Mouse (Mus musculus) CD4-positive, CD25-positive, alpha-beta regulatory T cell, adult 4 months (primary cell): ENCODE measurements at regions not wholly inside any gene's neighbourhood (a gene's known extent, or its start where the extent isn't known, plus 50 kb on each side); places are given as distances from the start of the nearest gene placed in this dataset.

Experiments
- ATAC-seq: one replicate; pipeline ENCODE4 v1.8.0; 2017

DNA sequence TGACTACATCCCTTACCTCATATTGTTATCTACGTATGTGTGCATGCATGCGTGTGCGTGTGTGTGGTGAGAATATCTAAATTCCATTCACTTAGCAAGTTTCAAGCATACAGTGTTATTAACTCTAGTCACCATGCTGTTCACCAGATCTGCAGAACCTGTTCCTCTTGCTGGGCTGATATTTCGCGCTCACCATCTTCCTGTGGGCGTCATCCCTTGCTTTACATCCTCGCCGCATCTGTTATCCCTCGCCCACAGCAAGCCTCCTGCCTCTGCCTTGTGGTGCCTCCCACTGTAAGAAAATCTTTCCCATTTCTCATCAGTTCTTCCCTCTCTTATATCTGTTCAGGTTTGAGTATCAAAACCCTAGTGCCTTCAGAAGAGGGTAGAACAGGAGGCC lies 124.4 kb upstream of the Atp2b1 start:
- no peak for ATAC-seq

- ATAC-seq = no peak
Observed at GRCm38 (mm10) chr10:98790456-98790855, 123.8 kb upstream of the Atp2b1 start.

DNA sequence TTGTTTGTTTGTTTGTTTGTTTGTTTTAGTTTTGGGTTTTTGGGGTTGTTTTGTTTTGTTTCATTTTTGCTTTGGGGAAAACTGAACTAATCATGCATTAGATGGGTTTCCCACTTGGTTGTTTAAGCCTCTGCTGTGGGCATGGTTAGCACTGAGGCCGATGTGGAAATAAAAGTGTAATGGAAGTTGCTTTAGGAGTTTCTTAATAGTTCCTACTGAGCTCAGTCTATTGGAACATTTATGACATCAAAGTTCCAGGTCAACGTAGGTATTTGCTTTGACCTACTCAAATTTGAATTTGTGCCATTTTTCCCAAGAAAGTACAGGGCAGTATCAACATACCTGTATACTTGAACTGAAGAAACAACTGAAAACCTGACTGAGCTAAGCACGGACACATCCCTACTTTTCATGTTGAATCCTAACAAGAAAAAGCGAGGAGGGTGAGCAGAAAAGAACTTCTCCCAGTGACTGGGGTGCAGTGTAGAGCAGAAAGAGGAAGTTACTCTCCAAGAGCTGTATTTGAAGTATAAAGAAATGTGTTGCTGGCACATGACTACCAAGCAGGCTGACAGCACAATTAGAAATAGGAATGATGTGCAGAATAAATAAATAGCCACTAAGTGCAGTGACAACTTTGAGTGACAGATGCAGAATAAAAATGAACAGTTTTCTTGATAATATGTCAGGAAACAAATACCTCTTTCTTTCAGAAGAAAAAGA lies 122.0 kb upstream of the Atp2b1 start:
- ATAC-seq = no peak

DNA sequence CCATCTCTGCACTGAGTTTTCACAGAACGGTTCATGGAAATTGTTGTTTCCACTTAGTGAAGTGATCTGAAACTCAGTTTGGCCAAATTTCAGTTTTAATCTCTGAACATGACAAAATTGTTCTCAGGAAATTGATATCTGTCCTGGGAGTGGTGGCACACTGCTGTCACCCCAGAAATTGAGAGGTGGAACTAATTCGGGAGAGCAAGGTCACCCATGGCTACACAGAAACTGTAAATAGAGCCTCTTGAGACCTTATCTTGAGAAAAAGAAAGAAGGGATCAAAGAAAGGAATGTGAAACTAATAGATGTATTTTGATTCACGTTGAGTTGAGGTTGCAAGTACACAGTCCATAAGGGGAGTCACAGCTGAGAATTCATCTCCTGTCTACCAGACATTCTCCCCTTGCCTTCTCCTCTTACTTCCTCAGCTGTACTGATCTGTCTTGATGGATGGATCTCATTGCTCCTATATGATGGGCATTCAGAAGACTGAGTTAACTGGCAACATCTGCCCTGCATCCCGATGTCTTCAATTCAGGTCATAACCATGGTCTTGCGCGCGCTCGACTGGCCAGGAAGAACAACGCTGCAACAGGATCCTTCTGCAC lies 120.2 kb upstream of the Atp2b1 start:
- no peak for ATAC-seq

- ATAC-seq = no peak
Observed at GRCm38 (mm10) chr10:98796016-98796415, 118.2 kb upstream of the Atp2b1 start.

- ATAC-seq = peak; percentile 87
Observed at GRCm38 (mm10) chr10:98798634-98799415, 115.4 kb upstream of the Atp2b1 start.

- ATAC-seq = no peak
Observed at GRCm38 (mm10) chr10:98799830-98800229, 114.4 kb upstream of the Atp2b1 start.

GRCm38 (mm10) chr10:98800949-98801348 lies 113.3 kb upstream of the Atp2b1 start:
- ATAC-seq = no peak

DNA sequence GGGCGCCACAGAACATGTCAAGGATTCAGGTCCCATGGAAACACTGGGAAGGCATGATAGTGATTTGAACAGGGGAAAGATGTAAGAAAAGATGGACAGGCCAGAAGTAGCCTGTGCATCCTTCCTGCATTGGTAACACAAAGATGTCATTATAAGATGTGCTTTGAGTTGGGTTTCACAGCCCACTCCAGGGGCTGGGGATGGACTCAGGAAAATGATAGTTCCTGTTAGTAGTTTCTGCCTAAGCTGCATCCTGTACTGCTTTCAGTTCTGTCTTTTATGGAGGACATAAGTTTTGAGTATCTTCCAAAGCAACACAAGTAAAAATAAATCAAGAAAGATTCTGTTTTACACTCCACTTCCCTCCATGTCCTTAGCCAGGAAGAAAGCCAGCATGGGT lies 109.2 kb upstream of the Atp2b1 start:
- ATAC-seq = no peak

DNA sequence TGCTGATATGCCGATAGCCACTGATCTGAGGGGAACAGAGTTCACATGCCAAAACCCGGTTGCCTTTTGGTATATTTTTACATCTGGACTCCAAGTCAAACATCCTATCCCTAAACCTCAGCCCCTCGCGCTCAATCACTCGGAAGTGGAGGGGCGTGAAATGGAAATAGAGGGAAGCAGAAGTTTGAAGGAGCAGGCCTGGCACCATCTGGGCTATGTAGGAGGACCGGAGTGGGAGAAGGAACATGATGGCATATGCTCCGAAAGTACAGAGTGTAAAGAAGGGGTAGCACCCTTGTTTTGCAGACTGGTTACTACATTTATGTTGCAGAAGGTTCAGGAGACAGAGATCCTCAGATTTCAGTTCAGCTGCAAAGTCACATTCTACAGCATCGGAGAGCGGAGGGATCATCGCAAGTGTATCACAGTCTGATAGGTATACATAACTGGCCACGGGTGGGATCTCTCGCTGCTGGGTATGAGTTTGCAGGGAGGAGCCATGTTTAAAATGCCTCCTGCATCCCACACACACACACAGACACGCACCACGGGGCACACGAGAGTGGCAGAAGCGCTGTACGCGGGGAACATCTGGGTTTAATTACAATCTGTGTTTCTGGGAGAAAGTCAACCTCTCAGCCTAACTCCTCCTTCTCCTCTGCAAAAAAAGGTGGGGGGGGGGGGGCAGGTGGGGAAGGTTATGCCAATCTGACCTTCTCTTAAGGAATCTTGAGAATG lies 107.2 kb upstream of the Atp2b1 start:
- no peak for ATAC-seq

- no peak for ATAC-seq
Observed at GRCm38 (mm10) chr10:98808644-98809043, 105.6 kb upstream of the Atp2b1 start.

- no peak for ATAC-seq
Observed at GRCm38 (mm10) chr10:98829051-98829450, 85.2 kb upstream of the Atp2b1 start.

- ATAC-seq = no peak
Observed at GRCm38 (mm10) chr10:98831488-98831887, 82.7 kb upstream of the Atp2b1 start.

- no peak for ATAC-seq
Observed at GRCm38 (mm10) chr10:98837289-98838181, 76.7 kb upstream of the Atp2b1 start.

- no peak for ATAC-seq
Observed at GRCm38 (mm10) chr10:98838926-98839679, 75.1 kb upstream of the Atp2b1 start.

GRCm38 (mm10) chr10:98839963-98840362 lies 74.2 kb upstream of the Atp2b1 start:
- no peak for ATAC-seq

DNA sequence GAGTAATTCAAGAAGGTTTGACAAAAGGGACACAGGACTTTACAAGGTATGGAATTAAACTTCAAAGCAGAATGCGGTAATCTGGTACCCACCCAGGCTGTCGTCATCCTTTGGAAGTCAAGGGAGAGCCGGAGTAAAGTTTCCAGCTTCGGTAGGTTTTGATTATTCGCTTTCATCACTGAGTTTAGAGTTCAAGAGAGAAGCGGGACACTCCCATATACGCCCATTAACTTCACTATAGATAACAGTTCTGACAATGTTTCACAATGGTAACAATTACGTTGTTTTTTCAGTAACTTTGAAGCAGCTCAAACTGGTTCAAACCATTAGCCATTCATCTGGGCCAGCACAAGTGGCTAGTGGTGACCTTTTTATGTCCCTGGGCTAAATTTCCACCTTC lies 73.8 kb upstream of the Atp2b1 start:
- ATAC-seq = no peak

- ATAC-seq = peak; percentile 56
Observed at GRCm38 (mm10) chr10:98840957-98841831, 73.0 kb upstream of the Atp2b1 start.

- peak; percentile 93 for ATAC-seq
Observed at GRCm38 (mm10) chr10:98841860-98842259, 72.3 kb upstream of the Atp2b1 start.

DNA sequence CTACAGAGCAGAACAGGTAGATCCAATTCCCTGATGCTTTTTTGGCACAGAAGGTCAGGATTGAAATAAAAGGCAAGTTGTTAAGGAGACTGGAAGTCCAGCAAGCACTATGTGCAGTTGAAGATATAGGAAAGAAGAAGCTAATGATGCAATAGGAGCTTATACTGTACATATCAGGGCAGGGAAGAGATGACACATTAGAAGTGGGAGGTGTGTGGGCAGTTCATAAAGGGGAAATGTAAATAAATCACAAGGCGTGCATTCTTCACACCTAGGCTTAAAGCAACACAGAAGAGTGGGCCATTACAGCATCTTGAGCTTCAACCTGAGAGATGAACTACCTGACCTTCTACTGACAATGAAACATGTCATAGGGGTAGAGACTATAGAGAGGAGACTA lies 71.5 kb upstream of the Atp2b1 start:
- ATAC-seq = no peak
